In the genomic region with DNA sequence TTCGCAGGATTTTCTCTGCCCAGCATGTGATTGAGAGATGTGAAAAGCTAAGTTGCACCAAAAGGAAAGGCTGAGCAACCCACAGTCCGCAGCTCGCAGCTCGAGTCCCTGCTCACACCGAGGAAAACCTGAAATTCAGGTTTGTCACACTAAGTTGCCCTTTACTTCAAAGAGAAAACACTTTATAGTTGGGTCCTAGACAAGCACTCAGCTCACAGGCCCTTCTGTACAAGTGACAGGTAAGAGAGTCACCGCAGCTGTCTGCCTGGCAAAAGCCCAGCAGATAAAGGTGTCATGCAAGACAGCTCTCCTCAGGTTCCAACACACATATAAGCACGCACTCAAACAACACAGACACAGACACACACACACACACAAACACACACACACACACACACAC, we compare ENCODE assay signal across 17 mouse cellular contexts. TPM values are rescaled to one million over a fixed set of nuclear protein-coding genes. Genes with fewer than 3 reads are reported as not detected.
DNase-seq lines count a peak whose midpoint lies in the region; ATAC-seq and TF ChIP-seq lines count a peak whose summit lies in the region.
"Had no signal": no experiment of that assay in that cellular context is flagged by ENCODE, and none has a peak within 500 bp of the region (broad histone marks: within the 10 kb centered on the region; RNA-seq: fewer than 3 reads in every experiment).

No protein-coding gene starts in this region.

- 0 out of 2 replicates have a peak overlapping the region, but pooled peaks have one; percentile 37 for H3K9ac ChIP-seq in heart, embryonic 13.5 days
- H3K9ac ChIP-seq in kidney, postnatal 0 days (ENCODE audit: low read depth, low read length), result no peak overlapping the region
- no peak overlapping the region for H3K9ac ChIP-seq in embryonic facial prominence, embryonic 14.5 days (ENCODE audit: low read depth, low read length)
- H3K9ac ChIP-seq: embryonic facial prominence, embryonic 15.5 days; hindbrain, embryonic 15.5 days; limb, embryonic 15.5 days; neural tube, embryonic 12.5 days had no signal

- H3K27me3 ChIP-seq in heart, embryonic 13.5 days (replicated peaks), result no peaks in the 10 kb centered on the region
- H3K27me3 ChIP-seq in kidney, postnatal 0 days (ENCODE audit: insufficient read depth, low read length), result no peaks in the 10 kb centered on the region
- no peaks in the 10 kb centered on the region for H3K27me3 ChIP-seq in embryonic facial prominence, embryonic 14.5 days (replicated peaks; ENCODE audit: control insufficient read depth, insufficient read depth, low read length)
- H3K27me3 ChIP-seq: embryonic facial prominence, embryonic 15.5 days; hindbrain, embryonic 15.5 days; limb, embryonic 15.5 days; neural tube, embryonic 12.5 days had no signal

- peak overlapping the region; percentile 26 for H3K4me2 ChIP-seq in heart, embryonic 13.5 days
- H3K4me2 ChIP-seq in kidney, postnatal 0 days (ENCODE audit: low read length), result peak overlapping the region; percentile 13; the same call in 1 of the 2 replicates
- peak overlapping the region; percentile 4; the same call in 1 of the 2 replicates for H3K4me2 ChIP-seq in embryonic facial prominence, embryonic 14.5 days (ENCODE audit: low read depth, low read length)
- H3K4me2 ChIP-seq: embryonic facial prominence, embryonic 15.5 days had no signal

- H3K4me1 ChIP-seq in heart, embryonic 13.5 days, result peaks cover 88% of the 10 kb centered on the region
- peaks cover 68% of the 10 kb centered on the region for H3K4me1 ChIP-seq in kidney, postnatal 0 days (replicated peaks; ENCODE audit: insufficient read depth, low read length)
- peaks cover 63% of the 10 kb centered on the region for H3K4me1 ChIP-seq in embryonic facial prominence, embryonic 14.5 days (ENCODE audit: control insufficient read depth, insufficient read depth, low read length)

- no peaks in the 10 kb centered on the region for H3K9me3 ChIP-seq in heart, embryonic 13.5 days
- no peaks in the 10 kb centered on the region for H3K9me3 ChIP-seq in kidney, postnatal 0 days (replicated peaks; ENCODE audit: low read length)
- no peaks in the 10 kb centered on the region for H3K9me3 ChIP-seq in embryonic facial prominence, embryonic 14.5 days (ENCODE audit: control insufficient read depth, low read length)
- H3K9me3 ChIP-seq: embryonic facial prominence, embryonic 15.5 days; hindbrain, embryonic 15.5 days; limb, embryonic 15.5 days; neural tube, embryonic 12.5 days had no signal

- no peak for DNase-seq in heart, postnatal 10 days
- DNase-seq in kidney, postnatal 0 days (ENCODE audit: low spot score), result no peak
- DNase-seq in kidney, postnatal 10 days, result no peak
- peak; percentile 73 for DNase-seq in embryonic facial prominence, embryonic 14.5 days (ENCODE audit: low spot score)
- DNase-seq in lung, postnatal 36 days, result peak; percentile 77
- DNase-seq in cerebellum, postnatal 14 days, result no peak
- DNase-seq: adrenal gland, postnatal 36 days; cerebellum, adult 2 months; heart, postnatal 14 days; spleen, adult 18-20 months; thymus, postnatal 36 days had no signal

- intact Hi-C loops in heart, postnatal 10 days (cut with DNase I), result loop anchor here (5.0 to 10.0 kb wide), 2 partner anchors 45 to 618 kb away; no protein-coding TSS in a partner anchor

- 42% methylated on average over 7 of the region's 7 CpGs for WGBS in heart, embryonic 13.5 days
- 42% methylated on average over 7 of the region's 7 CpGs for WGBS in kidney, postnatal 0 days
- 66% methylated on average over 7 of the region's 7 CpGs for WGBS in embryonic facial prominence, embryonic 14.5 days

- no peak for TF ChIP-seq CTCF in kidney, postnatal 0 days (IDR thresholded peaks at IDR 0.05; ENCODE audit: low read depth)

- no peak for ATAC-seq in heart, embryonic 13.5 days (ENCODE audit: extremely low read depth, insufficient number of reproducible peaks, low FRiP score, low TSS enrichment)
- ATAC-seq in kidney, postnatal 0 days (replicated peaks; ENCODE audit: low FRiP score, low read depth), result no peak
- no peak for ATAC-seq in embryonic facial prominence, embryonic 14.5 days (ENCODE audit: low read depth)
- ATAC-seq in activated CD4-positive, CD25-positive, alpha-beta regulatory T cell, adult 4 months, result no peak

- 0 out of 2 replicates have a peak overlapping the region, but pooled peaks have one; percentile 3 for H3K27ac ChIP-seq in heart, embryonic 13.5 days (replicated peaks)
- 0 out of 2 replicates have a peak overlapping the region, but pooled peaks have one; percentile 1 for H3K27ac ChIP-seq in kidney, postnatal 0 days
- no peak overlapping the region for H3K27ac ChIP-seq in embryonic facial prominence, embryonic 14.5 days (replicated peaks; ENCODE audit: low read depth, low read length)
- H3K27ac ChIP-seq: embryonic facial prominence, embryonic 15.5 days; hindbrain, embryonic 15.5 days; limb, embryonic 15.5 days; neural tube, embryonic 12.5 days had no signal

- no peak overlapping the region for H3K4me3 ChIP-seq in heart, embryonic 13.5 days
- H3K4me3 ChIP-seq in kidney, postnatal 0 days (replicated peaks; ENCODE audit: low read depth, low read length), result no peak overlapping the region
- H3K4me3 ChIP-seq in embryonic facial prominence, embryonic 14.5 days (ENCODE audit: low read depth, low read length), result no peak overlapping the region
- H3K4me3 ChIP-seq: embryonic facial prominence, embryonic 15.5 days; hindbrain, embryonic 15.5 days; limb, embryonic 15.5 days; neural tube, embryonic 12.5 days had no signal

- H3K36me3 ChIP-seq in heart, embryonic 13.5 days, result no peaks in the 10 kb centered on the region
- no peaks in the 10 kb centered on the region for H3K36me3 ChIP-seq in kidney, postnatal 0 days (ENCODE audit: insufficient read depth, low read length)
- 0 out of 2 replicates have a peak, but pooled peaks cover 4% of the 10 kb centered on the region for H3K36me3 ChIP-seq in embryonic facial prominence, embryonic 14.5 days (ENCODE audit: control insufficient read depth, insufficient read depth, low read length)
- H3K36me3 ChIP-seq: embryonic facial prominence, embryonic 15.5 days; hindbrain, embryonic 15.5 days; limb, embryonic 15.5 days; neural tube, embryonic 12.5 days had no signal

RNA-seq across cellular contexts. Expression of a gene that starts 5.2 kb away (rescaled TPM):
- 11.3 and 11.9 TPM in 2 replicates for polyA plus RNA-seq in heart, embryonic 13.5 days (2015; fragmentation: Nextera tagmentation; extraction: Ambion mirVana)
- total RNA-seq in heart, postnatal 10 days (2021), result 10 to 100 TPM; 17.0 to 22.6 TPM
- 19.2 and 20.0 TPM in 2 replicates for polyA plus RNA-seq in kidney, postnatal 0 days (2015; fragmentation: Nextera tagmentation; extraction: Ambion mirVana)
- 17.0 and 19.3 TPM in 2 replicates for polyA plus RNA-seq in embryonic facial prominence, embryonic 14.5 days (2014; fragmentation: Nextera tagmentation; extraction: Ambion mirVana)
- polyA plus RNA-seq in activated CD4-positive, CD25-positive, alpha-beta regulatory T cell, adult 4 months (2017; shearing (Covaris generic)), result 10 to 100 TPM; 15.0 to 16.8 TPM

Comparison
In these comparisons a context has a peak if more than half of its experiments do, and no peak if none do; other contexts are left out.
1. DNase-seq: peak in embryonic facial prominence, embryonic 14.5 days (single experiment) and lung, postnatal 36 days (single experiment); none in heart, postnatal 10 days (0 of 2), kidney, postnatal 0 days (single experiment), kidney, postnatal 10 days (single experiment) and cerebellum, postnatal 14 days (0 of 2).
2. Peak in every context shown above with its lines, with median percentiles within 50 percentile points of each other: H3K4me2 ChIP-seq.